Mouse (Mus musculus): ENCODE data around the gene Gata1.
"Not testable (repeated sequence)": the region's sequence is repeated elsewhere in the genome, so short reads cannot be mapped to it uniquely, and the experiment has no call there.

The Gata1 gene

GRCm38 (mm10) chrX:7977892-7978291 lies at the start of gene Gata1:
Gata1 (minus strand) TSS chrX:7978071.
- DNase-seq: no peak

- no peak for DNase-seq
Measured at GRCm38 (mm10) chrX:8026811-8027210, 48.9 kb upstream of the Gata1 start.

GRCm38 (mm10) chrX:8024795-8025194 lies 46.9 kb upstream of the Gata1 start:
- DNase-seq: no peak

GRCm38 (mm10) chrX:8020111-8020778 lies 42.4 kb upstream of the Gata1 start:
- DNase-seq: no peak

GRCm38 (mm10) chrX:8018286-8018685 lies 40.4 kb upstream of the Gata1 start, which contains the start of gene Glod5:
Glod5 (minus strand) TSS chrX:8018492.
- no peak for DNase-seq

DNA sequence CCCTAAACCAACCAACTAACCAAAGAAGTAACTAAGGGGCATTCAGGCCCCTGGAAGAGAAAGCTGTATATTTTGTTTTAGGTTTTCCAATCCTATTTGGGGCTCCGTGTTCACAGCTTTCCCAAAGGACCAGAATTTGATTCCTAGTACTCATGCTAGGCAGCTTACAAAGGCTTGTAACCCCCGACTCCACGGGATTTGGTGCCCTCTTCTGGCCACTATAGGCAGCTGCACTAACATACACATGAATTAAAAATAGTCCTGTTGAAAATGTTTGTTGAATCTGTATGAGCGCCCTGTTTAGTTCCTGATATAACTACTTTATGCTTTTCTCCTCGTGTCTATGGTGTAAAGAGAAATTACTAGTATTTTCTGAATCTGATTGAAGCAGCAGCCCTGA lies 39.3 kb upstream of the Gata1 start:
- no peak for DNase-seq

GRCm38 (mm10) chrX:8015675-8016074 lies 37.8 kb upstream of the Gata1 start:
- DNase-seq: not testable (repeated sequence)

DNA sequence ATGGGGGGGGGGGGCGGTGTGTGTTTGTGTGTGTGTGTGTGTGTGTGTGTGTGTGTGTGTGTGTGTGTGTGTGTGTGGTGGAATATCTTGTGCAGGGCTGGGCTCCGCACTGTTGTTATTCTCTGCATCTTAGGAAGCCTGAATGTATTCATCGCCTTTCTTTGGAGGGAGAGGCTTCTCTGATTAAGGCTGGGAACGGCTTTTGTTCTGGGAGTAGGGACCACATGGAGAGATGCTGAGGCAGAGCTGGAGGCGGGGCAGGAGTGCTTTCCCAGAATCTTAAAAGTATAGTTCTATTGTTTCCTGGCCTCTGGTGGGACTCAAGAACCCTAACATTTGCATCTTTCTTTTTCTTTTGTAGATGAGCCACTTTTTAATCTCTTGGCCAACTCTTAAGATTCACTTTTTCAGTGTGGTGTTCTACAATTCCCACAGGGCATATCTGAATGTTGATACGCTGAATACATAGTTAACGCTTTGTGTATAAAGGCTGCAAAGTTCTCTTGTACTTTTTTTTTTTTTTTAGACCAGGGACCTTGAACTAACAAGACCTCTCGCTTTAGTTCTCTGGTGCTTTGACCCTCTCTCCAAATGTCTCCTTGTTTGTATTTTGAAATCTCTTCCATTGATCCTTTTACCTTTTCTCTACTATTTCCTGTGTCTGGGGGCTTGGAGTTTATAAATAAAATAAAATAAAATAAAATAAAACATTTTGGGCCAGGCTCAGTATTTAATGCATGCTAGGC lies 35.9 kb upstream of the Gata1 start:
- DNase-seq: no peak

- no peak for DNase-seq
Measured at GRCm38 (mm10) chrX:8013157-8013556, 35.3 kb upstream of the Gata1 start.

DNA sequence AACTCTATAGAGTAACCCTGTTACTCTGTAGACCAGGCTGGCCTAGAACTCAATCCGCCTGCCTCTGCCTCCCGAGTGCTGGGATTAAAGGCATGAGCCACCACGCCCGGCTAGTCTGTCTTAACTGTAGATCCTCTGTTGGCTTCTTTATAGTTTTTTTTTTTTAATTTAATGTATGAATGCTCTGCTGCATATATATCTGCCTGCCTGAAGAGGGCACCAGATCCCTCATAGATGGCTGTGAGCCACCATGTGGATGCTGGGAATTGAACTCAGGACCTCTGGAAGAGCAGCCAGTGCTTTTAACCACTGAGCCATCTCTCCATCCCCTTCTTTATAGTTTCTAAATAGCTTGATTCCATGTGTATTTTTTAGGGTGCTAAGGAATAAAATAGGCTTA lies 31.5 kb upstream of the Gata1 start:
- not testable (repeated sequence) for DNase-seq

DNA sequence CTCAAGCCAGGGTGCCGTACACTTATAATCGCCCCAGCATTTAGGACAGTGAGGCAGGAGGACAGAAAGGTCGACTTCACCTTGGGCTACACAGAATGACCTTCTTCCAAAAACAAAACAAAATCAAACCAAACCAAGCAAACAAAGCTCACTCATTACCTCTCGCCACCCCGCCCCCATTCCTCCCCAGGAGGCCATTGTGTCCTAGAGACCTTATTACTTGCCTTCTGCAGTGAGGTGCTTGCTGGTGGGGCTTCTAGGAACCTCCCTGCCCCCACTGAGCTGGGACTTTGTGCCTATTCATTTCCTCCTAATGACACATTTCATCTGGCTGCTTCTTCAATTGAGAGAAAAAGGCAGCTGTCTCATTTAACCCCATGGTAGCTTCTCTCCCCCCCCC lies 30.7 kb upstream of the Gata1 start:
- DNase-seq: no peak

- no peak for DNase-seq
Measured at GRCm38 (mm10) chrX:8002971-8003370, 25.1 kb upstream of the Gata1 start.

DNA sequence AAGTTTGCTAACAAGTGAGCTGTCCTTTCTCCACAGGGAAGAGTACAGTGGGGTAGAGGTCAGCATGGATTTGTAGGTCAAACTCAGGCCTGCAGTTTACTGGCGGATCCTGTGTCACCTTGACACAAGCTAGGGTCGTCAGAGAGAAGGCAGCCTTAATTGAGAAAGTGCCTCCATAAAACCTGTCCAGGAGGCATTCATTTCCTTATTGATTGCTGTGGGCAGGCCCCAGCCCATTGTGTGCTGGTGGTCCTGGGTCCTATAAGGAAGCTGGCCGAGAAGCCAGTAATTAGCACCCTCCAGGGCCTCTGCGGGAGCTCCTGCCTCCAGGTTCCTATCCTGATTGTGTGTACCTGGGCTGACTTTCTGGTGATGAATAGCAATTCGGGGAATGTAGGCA lies 24.1 kb upstream of the Gata1 start:
- no peak for DNase-seq

DNA sequence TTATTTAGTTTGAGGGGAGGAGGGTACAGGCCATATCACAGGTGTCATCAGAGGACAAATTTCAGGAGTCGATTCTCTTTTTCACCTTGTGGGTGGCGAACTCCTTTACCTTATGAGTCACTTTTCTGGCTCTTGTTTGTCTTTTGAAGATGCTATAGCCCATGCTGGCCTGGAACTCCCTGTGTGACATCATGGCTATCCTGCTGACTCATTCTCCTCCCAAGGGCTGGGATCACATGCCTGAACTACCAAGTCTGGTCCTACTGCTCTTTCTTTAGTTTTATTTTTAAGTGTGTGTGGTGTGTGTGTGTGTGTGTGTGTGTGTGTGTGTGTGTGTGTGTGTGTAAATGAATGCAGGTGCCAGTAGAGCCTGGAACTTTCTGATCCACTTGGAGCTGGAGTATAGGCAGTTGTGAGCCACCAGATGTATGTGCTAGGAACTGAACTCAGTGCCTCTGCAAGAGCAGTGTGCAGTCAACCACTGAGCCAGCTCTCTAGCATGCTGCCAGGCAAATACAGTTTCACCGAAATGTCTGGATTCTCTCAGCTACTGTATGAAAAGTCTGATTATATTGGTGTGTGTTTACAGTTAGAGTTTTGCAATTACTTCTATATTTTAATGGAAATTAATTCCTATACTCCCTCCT lies 22.8 kb upstream of the Gata1 start:
- DNase-seq: no peak

- DNase-seq: no peak
Measured at GRCm38 (mm10) chrX:7993068-7993735, 15.3 kb upstream of the Gata1 start.

DNA sequence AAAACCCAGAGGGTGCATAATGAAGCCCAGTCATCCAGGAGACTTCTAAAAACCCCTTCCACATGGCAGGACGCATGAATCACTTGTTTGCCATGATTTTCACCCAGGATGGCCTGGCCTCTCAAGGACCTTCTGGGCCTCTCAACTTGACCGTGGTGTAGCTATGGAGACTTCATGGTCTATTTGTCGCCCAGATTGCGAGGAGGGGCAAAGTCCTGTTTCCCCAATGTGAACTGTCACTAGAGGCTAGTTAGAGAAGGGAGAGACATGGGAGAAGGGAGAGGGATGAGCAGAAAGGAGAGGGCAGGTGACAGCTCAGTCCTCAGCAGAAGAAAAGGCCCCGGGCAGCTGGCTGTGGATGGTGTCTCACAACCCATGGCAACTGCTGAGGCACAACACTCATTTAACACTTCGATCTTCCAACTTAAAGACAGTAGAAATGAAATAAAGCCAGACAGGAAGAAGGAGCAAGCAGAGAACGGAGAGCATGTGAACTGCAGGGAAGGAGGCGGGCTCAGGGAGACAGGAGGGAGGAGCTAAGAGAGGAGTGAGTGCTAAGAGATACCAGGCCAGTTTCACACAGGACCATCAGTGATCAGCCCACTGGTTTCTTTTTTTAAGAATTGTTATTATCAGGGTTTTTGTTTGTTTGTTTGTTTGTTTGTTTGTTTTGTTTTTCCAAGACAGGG lies 14.7 kb upstream of the Gata1 start:
- DNase-seq: no peak

- DNase-seq: no peak
Measured at GRCm38 (mm10) chrX:7981368-7981767, 3.5 kb upstream of the Gata1 start.

GRCm38 (mm10) chrX:7971292-7971691 lies 6.6 kb downstream of the Gata1 start:
- DNase-seq: no peak

GRCm38 (mm10) chrX:7968899-7969298 lies 9.0 kb downstream of the Gata1 start:
- DNase-seq: no peak

DNA sequence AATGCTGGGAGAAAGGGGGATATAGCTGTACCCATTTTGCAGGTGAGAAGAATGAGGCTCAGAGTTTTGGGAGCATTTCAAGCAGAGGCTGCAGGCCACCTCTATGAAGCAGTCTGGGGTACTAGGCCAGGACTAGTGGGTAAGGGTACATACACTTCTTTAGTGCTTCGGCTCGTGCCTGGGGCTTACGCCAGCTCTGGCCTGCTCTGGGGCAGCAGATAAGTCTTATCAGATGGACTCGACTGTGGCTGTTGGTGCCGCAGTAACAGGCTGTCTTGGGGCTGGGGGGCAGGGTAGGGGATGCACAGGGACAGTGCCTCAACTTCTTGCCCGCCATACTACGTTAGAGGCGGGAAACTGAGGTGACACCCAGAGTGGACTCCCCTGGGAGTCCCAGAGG lies 9.6 kb downstream of the Gata1 start:
- no peak for DNase-seq

DNA sequence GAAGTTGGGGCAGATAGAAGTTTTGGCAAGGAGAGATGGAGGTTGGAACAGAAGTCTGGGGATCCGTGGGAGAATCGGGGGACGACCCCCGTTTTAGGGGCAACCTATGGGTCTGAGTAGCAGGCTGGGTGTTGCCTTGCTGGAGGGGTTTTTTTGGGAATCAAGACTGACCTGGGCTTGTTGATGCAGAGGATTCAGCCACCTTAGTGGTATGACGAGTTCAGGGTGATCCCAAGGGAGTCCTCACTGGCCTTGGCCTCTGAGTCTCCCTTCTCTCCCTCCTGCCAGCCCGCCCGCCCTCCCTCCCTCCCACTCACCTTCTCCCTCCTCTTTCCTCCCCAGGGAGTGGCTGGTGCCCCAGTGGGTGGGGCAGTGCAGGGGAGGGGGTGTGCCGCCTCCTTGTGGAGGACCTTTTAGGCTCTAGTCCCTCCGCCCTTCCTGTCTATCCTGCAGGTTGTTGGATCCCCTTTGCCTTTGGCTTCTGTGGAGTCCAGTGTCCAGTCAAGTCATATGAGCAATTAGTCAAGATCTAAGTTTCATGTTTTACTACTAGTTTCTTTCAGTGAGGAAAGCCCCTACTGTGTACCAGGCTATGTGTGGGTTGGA lies 10.2 kb downstream of the Gata1 start:
- no peak for DNase-seq

- no peak for DNase-seq
Measured at GRCm38 (mm10) chrX:7966161-7966560, 11.7 kb downstream of the Gata1 start.
